Mouse (Mus musculus): ENCODE results near the gene Arhgap21. TPM values are rescaled to one million over a fixed set of nuclear protein-coding genes. Genes with fewer than 3 reads are reported as not detected.

Arhgap21 gene
- polyA plus RNA-seq, 1 experiment from 2014 or later: 11.9 TPM

DNA sequence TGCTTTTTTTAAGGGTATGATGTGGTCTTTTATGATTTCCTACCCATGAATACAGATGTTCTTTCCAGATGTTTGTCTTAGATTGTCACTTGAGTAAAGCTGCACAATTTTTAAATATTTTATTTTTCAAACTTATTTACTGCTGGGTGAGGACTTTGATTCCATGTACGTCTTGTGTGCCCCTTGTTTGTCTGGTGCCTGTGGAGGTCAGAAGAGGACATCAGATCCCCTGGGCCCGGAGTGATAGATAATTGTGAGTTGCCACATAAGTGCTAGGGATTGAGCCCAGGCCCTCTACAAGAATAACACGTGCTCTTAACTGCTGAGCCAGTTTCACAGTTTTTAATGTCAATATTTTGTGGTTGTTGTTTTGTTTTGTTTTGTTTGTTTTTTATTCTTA lies 19.1 kb upstream of the Arhgap21 start:
- 60% methylated on average over 3 of the region's 3 CpGs for WGBS

DNA sequence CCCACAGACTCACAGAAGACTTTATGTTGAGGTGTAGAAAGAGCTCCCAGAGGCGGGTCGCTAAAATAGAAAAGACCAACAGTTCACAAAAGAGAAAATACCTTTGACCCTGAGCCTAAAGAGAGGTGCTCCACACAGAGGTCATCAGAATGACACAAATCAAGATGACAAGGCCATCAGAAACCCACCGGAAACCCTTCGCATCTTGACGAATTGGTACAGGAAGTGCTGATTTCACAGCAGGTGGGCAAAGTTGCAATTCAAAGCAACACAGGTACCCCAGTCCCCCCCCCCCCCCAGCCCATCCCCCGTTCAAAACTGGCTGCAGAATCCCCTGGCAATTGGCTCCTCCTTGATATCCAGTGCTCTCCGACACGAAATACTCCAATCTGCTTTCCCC lies 10.0 kb upstream of the Arhgap21 start:
- ATAC-seq (ENCODE audit: insufficient read depth, low FRiP score, low read depth): no peak
- no peaks in the 10 kb centered on the region for H3K4me1 ChIP-seq
- no peak overlapping the region for H3K4me2 ChIP-seq
- H3K4me3 ChIP-seq (replicated peaks): no peak overlapping the region
- no peaks in the 10 kb centered on the region for H3K27me3 ChIP-seq (replicated peaks)
- 63% methylated on average over 8 of the region's 8 CpGs for WGBS
- no peak overlapping the region for H3K9ac ChIP-seq
- H3K36me3 ChIP-seq: no peaks in the 10 kb centered on the region
- H3K27ac ChIP-seq: no peak overlapping the region
- H3K9me3 ChIP-seq: no peaks in the 10 kb centered on the region

More for the DNA sequence above, 19.1 kb upstream of the Arhgap21 start:
- ATAC-seq (ENCODE audit: insufficient read depth, low FRiP score, low read depth): no peak
- H3K4me2 ChIP-seq: no peak overlapping the region
- no peak overlapping the region for H3K27ac ChIP-seq
- H3K36me3 ChIP-seq: no peaks in the 10 kb centered on the region
- no peaks in the 10 kb centered on the region for H3K27me3 ChIP-seq (replicated peaks)
- no peak overlapping the region for H3K4me3 ChIP-seq (replicated peaks)
- no peaks in the 10 kb centered on the region for H3K9me3 ChIP-seq
- no peak overlapping the region for H3K9ac ChIP-seq
- H3K4me1 ChIP-seq: no peaks in the 10 kb centered on the region

DNA sequence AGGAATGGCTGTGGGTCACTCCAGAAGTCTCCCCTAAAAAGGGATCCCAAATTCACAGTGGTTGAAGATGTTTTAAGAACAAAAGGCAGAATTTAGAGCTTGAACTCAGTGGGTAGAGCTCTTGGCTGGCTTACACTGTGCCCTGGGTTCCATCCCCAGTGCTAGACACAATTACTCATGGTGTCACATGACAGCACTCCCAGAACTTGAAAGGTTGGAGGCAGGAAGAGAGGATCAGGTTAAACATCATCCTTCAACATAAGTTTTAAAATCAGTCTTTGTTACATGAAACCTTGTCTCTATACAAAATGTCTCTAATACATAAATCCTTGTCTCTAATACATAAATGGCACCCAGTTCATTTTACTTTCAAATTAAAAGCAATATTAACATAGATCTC lies 8.4 kb upstream of the Arhgap21 start:
- Histone ChIP-seq H3K36me3 (no peaks in the 10 kb centered on the region), H3K4me1 (no peaks in the 10 kb centered on the region), H3K27ac (no peak overlapping the region), H3K4me2 (no peak overlapping the region), H3K4me3 (replicated peaks) (no peak overlapping the region), H3K9me3 (no peaks in the 10 kb centered on the region), H3K27me3 (replicated peaks) (no peaks in the 10 kb centered on the region), H3K9ac (no peak overlapping the region)
- ATAC-seq (ENCODE audit: insufficient read depth, low FRiP score, low read depth): no peak

DNA sequence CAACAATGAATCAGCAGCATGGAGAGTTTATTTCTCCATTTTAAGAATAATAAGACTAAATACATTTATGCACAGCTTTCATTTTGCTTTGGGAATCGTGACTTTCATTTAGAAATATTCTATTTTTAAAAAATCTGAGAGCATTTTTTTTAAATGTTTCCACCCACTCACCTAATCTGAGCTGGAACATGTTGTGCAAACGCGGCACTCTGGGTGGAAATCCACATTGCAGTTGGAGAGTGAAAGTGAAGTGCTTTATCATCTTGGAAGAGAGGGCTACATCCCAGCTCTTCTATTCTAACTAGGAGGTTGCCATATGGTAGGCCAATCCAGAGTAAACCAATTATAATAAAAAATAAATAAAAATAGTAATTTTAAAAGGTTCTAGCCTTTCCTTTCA lies 4.8 kb upstream of the Arhgap21 start:
- H3K36me3 ChIP-seq: no peaks in the 10 kb centered on the region
- H3K9ac ChIP-seq: no peak overlapping the region
- no peaks in the 10 kb centered on the region for H3K9me3 ChIP-seq
- no peak overlapping the region for H3K4me2 ChIP-seq
- WGBS: 84% methylated on average over 3 of the region's 3 CpGs
- H3K4me1 ChIP-seq: no peaks in the 10 kb centered on the region
- no peak overlapping the region for H3K27ac ChIP-seq
- no peak overlapping the region for H3K4me3 ChIP-seq (replicated peaks)
- H3K27me3 ChIP-seq (replicated peaks): no peaks in the 10 kb centered on the region
- ATAC-seq (ENCODE audit: insufficient read depth, low FRiP score, low read depth): no peak

DNA sequence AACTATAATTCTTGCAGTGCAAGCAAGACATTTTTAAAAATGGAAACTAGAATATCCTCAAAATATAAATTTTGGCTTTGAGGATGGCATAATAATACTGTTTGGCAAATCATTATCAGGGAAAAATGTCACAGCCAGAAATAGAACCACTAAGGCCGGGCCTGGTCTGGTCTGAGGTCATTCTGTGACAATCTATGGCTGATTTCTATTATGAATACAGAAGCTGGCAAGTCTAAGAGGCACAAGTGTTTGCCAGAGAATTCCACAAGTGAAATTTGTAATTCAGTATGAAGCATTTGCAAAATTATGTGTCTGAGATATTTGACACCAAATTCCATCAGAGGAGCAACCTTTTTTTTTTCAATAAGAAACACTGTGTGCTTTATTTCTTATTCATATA lies 3.5 kb upstream of the Arhgap21 start:
- no peak overlapping the region for H3K4me3 ChIP-seq (replicated peaks)
- H3K4me1 ChIP-seq: 0 out of 2 replicates have a peak, but pooled peaks cover 1% of the 10 kb centered on the region
- H3K27me3 ChIP-seq (replicated peaks): no peaks in the 10 kb centered on the region
- H3K27ac ChIP-seq: no peak overlapping the region
- no peaks in the 10 kb centered on the region for H3K36me3 ChIP-seq
- no peak for ATAC-seq (ENCODE audit: insufficient read depth, low FRiP score, low read depth)
- no peak overlapping the region for H3K9ac ChIP-seq
- 58% methylated on average over 1 of the region's 1 CpGs for WGBS
- H3K4me2 ChIP-seq: no peak overlapping the region
- no peaks in the 10 kb centered on the region for H3K9me3 ChIP-seq

DNA sequence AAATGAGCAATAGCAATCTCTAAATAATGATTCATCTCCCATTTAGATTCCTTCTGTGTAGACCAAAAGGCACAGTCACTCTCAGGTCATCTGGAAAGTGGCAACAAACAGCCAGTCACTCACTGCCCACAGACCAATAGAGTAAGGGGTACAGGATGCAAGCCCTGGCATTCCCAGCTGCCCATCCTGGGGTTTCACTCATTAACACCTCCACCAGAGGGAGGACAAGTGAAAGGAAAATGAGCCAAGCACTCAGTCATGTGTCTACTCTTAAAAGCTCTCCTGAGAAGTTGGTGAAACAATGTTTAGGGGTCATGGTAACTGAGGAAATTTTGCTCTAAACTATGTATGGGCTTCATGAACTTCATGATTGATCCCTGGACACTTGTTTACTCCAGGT lies 2.9 kb upstream of the Arhgap21 start:
- Histone ChIP-seq H3K4me3 (replicated peaks) (no peak overlapping the region), H3K4me1 (0 out of 2 replicates have a peak, but pooled peaks cover 7% of the 10 kb centered on the region), H3K9ac (no peak overlapping the region), H3K27ac (no peak overlapping the region), H3K9me3 (no peaks in the 10 kb centered on the region), H3K27me3 (replicated peaks) (no peaks in the 10 kb centered on the region), H3K4me2 (no peak overlapping the region), H3K36me3 (no peaks in the 10 kb centered on the region)
- ATAC-seq (ENCODE audit: insufficient read depth, low FRiP score, low read depth): no peak

DNA sequence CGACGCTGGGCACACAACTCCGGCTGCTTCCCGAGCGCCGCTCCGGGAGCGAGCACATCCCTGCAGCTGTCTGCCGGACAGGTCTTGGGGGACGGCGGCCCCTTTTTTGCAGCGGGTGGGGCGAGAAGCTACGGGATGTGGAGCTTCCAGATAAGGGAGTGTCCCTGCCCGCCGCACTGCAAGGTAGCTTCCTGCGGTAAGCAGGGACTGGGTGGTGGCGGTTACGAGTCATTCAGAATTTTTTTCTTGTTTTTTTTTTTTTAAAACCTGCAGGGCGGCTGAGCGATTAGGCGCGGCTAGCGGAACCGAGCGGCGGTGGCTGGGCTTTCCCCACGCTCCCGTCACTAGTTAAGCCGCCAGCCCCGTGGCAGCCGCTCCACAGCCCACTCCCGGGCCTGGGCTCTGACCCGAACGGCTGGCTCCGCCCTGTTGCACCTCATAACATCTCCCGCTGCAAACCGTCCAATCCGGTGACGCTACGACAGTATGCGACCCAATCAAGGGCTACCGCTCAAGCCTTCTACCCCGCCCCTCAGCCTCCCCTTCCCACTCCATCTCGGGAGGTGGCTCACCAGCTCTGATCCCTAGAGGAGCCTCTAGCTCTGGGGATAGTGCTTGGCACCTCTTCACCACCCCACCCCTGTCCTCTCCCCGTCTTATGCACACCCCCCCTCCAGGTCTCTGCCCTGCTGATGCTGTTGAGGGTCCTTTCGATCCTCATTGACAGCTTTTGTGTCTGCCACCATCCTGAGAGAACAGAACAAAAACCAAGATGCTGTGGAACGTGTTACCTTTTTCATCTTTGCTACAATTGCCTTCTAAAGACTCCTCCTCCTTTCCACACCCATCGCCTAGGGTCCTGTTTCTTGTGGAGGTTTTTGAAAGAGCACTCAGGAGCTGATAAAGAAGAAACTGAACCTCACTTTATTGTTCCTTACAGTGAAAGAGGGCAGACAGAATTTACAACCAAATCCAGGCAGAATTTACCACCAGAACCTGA lies 820 bp upstream of the Arhgap21 start:
- Histone ChIP-seq H3K4me3 (replicated peaks) (peak overlapping the region; percentile 93), H3K27ac (peak overlapping the region; percentile 99), H3K9ac (peak overlapping the region; percentile 90), H3K27me3 (replicated peaks) (no peaks in the 10 kb centered on the region), H3K36me3 (no peaks in the 10 kb centered on the region), H3K4me2 (peak overlapping the region; percentile 65), H3K9me3 (no peaks in the 10 kb centered on the region), H3K4me1 (peaks cover 9% of the 10 kb centered on the region; the same call in 1 of the 2 replicates)
- under 1% methylated on average over 49 of the region's 49 CpGs for WGBS
- ATAC-seq (ENCODE audit: insufficient read depth, low FRiP score, low read depth): peak; percentile 96

DNA sequence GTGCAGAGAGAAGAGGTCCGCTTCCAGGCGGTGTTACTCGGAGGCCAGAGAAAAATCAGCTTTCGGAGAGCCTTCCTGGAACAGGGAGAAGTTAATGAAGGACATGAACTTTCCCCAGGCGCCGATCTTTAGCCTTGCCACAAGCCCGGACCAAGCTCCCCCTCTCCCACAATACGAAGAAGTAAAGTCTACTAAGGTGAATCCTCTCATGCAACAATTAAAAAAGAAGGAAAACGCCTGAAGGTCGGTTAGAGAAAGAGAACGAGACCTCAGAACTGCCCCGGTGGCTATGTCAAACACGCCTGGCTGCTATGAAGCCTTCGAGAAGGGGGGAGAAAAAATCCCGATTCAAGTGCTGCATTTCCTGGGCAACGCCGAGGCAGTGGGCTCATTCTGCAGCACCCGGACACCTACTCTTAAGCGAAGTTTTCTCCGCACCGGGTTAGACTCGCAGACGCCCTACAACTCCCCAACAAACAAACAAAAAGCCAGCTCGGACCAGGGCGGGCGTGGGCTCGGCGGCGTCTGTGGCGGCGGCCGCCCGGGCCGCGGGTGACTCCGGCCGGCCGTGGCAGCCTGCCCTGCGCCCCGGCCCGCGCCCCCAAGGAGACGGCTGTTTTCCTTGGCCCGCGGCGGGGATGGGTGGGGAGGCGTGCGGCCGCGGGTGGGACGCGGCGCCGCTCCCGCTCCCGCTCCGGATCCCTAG lies 882 bp downstream of the Arhgap21 start:
- H3K9ac ChIP-seq: peak overlapping the region; percentile 90
- no peaks in the 10 kb centered on the region for H3K27me3 ChIP-seq (replicated peaks)
- H3K4me1 ChIP-seq: peaks cover 10% of the 10 kb centered on the region; the same call in 1 of the 2 replicates
- H3K36me3 ChIP-seq: no peaks in the 10 kb centered on the region
- peak overlapping the region; percentile 65 for H3K4me2 ChIP-seq
- H3K27ac ChIP-seq: peak overlapping the region; percentile 99
- ATAC-seq (ENCODE audit: insufficient read depth, low FRiP score, low read depth): peak; percentile 11; the same call in 1 of the 2 replicates
- no peaks in the 10 kb centered on the region for H3K9me3 ChIP-seq
- H3K4me3 ChIP-seq (replicated peaks): peak overlapping the region; percentile 93
- under 1% methylated on average over 42 of the region's 57 CpGs for whole genome bisulfite sequencing

DNA sequence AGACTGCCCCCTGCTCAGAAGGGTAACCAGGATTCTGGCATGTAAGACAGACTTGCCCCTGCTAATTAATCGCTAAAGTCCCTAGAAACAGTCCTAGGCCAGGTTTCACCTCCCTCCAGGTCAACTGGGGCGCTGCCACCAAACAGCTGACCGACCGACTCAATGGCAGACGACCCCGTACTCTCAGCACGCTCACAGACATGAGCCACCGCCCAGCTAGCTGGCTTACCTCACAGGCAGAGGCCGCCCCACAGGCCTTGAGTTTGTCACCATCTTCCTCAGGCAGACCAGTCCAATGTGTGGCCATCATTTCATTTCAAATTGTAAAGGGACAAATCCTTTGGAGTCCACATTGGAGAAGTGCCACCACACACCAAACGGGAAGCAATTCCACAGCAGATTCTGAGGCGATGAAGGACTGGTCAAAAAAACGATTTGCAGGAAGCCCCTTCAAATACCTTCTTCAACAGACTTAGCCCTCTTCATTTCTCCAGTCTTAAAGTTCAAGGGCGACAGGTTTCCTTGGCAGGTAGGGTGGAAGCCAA lies 1.5 kb downstream of the Arhgap21 start:
- H3K27me3 ChIP-seq (replicated peaks): no peaks in the 10 kb centered on the region
- no peaks in the 10 kb centered on the region for H3K36me3 ChIP-seq
- H3K9ac ChIP-seq: peak overlapping the region; percentile 90
- H3K4me2 ChIP-seq: peak overlapping the region; percentile 65
- H3K4me1 ChIP-seq: peaks cover 15% of the 10 kb centered on the region
- peak overlapping the region; percentile 99 for H3K27ac ChIP-seq
- no peaks in the 10 kb centered on the region for H3K9me3 ChIP-seq
- WGBS: 4% methylated on average over 13 of the region's 13 CpGs
- ATAC-seq (ENCODE audit: insufficient read depth, low FRiP score, low read depth): no peak
- H3K4me3 ChIP-seq (replicated peaks): peak overlapping the region; percentile 93

DNA sequence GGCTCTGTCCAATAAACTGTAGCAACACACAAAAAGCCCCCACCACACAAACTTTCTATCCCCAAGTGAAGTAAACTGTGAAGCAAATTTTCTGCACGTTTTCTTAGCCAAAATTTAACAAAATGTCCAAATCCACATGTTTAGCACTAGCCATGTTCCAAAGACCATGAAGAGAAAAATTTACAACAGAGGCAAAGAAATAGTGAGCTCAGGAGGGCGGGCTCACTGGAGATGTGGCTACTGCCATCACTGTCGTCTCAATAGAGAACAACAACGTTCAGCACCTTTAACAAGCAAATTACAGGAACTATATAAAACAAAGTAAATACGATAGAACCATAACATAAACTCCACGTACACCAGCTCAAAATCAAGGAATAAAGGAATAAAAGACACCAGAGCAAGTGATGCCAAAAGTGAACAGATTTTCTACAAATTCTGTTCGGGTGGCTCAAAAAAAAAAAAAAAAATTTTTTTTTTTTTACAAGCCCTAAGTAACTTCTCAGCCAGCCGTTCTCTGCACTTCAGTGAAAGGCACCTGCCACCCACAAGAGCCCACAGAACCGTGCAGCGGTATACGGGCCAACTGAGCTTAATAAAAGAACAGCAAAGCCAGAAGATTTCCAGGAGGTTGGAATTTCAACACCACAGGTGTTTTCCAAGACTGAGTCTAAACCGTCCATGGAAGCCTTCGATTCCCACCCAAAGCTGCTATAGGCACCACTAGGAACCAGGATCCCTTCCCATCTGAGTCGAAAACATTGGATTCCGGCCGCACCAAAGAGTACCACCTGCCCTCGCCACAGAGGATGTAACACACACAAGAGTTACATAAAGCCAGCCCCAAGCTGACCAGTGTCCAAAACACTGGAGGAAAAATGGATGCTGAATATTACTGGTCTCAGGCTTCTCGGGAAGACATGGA lies 2.2 kb downstream of the Arhgap21 start:
- H3K36me3 ChIP-seq: no peaks in the 10 kb centered on the region
- H3K9ac ChIP-seq: peak overlapping the region; percentile 90; the same call in 1 of the 2 replicates
- WGBS: 37% methylated on average over 18 of the region's 18 CpGs
- no peaks in the 10 kb centered on the region for H3K27me3 ChIP-seq (replicated peaks)
- no peaks in the 10 kb centered on the region for H3K9me3 ChIP-seq
- 0 out of 2 replicates have a peak overlapping the region, but pooled peaks have one; percentile 9 for H3K27ac ChIP-seq
- peak overlapping the region; percentile 65 for H3K4me2 ChIP-seq
- peaks cover 20% of the 10 kb centered on the region for H3K4me1 ChIP-seq
- peak overlapping the region; percentile 93 for H3K4me3 ChIP-seq (replicated peaks)
- no peak for ATAC-seq (ENCODE audit: insufficient read depth, low FRiP score, low read depth)

DNA sequence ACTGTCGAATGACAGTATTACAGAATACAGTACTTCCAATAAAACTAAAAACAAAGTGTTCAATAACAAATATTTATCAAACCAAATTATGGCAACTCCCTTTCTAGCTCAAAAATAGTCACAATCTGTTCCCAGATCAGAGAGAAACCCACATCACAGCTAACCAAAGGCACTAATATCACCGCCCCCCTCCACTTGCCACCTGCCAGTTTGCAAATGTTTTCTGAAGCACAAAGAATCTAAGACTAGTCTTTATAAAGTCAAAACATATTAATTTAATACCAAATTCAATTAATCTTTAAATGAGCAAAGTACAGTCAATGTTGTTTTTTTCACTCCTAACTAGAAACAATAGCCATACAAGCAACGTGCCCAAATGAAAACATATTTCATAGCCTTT lies 3.3 kb downstream of the Arhgap21 start:
- H3K9me3 ChIP-seq: no peaks in the 10 kb centered on the region
- H3K36me3 ChIP-seq: no peaks in the 10 kb centered on the region
- no peak overlapping the region for H3K27ac ChIP-seq
- ATAC-seq (ENCODE audit: insufficient read depth, low FRiP score, low read depth): no peak
- WGBS: 76% methylated on average over 3 of the region's 3 CpGs
- H3K4me1 ChIP-seq: peaks cover 22% of the 10 kb centered on the region
- H3K9ac ChIP-seq: no peak overlapping the region
- no peak overlapping the region for H3K4me3 ChIP-seq (replicated peaks)
- H3K27me3 ChIP-seq (replicated peaks): no peaks in the 10 kb centered on the region
- peak overlapping the region; percentile 65; the same call in 1 of the 2 replicates for H3K4me2 ChIP-seq

Measured in stomach, embryonic 15.5 days (tissue).